Mouse (Mus musculus) cortical plate, adult 2 months (tissue): Measurements from ENCODE around the gene Gm10310. TPM values are rescaled to one million over a fixed set of nuclear protein-coding genes. Genes with fewer than 3 reads are reported as not detected.
"Not testable (repeated sequence)": the region's sequence is repeated elsewhere in the genome, so short reads cannot be mapped to it uniquely, and the experiment has no call there.

Experiments used
- H3K27ac ChIP-seq: fragments of 200-500 bp; 2 replicates; pipeline ENCODE4 v1.5.1; 2012; ENCODE audit warnings: low read length, control low read depth, inconsistent platforms; ENCODE audit not compliant: insufficient read depth
- H3K4me1 ChIP-seq: fragments of 200-500 bp; 2 replicates; pipeline ENCODE4 v1.6.1; 2011; ENCODE audit warnings: low read length; ENCODE audit not compliant: control insufficient read depth, insufficient read depth
- H3K4me3 ChIP-seq: fragments of 200-500 bp; 2 replicates; pipeline ENCODE4 v1.5.1; 2011; ENCODE audit warnings: mild to moderate bottlenecking, low read length, control low read depth; ENCODE audit not compliant: insufficient read depth
- CTCF ChIP-seq: fragments of 200-500 bp; IDR thresholded peaks from 2 replicates; pipeline ENCODE4 v1.5.1; 2011; ENCODE audit warnings: mild to moderate bottlenecking, control low read depth, low read length; ENCODE audit not compliant: insufficient read depth; ENCODE audit errors: extremely low read depth
- POLR2A ChIP-seq: fragments of 200-500 bp; IDR thresholded peaks from 2 replicates; pipeline ENCODE4 v1.6.1; 2011; ENCODE audit warnings: mild to moderate bottlenecking, low read length, control low read depth; ENCODE audit not compliant: insufficient read depth; ENCODE audit errors: extremely low read depth
- polyA plus RNA-seq: library from polyadenylated mRNA; depleted of rRNA; stranded (reverse); fragments of >200 nt; gene quantifications from 2 replicates; pipeline ENCODE4 v1.2.3, GENCODE M21; 2012; rRNA removed

Gm10310 gene
- polyA plus RNA-seq, result not detected in 2 replicates

- not testable (repeated sequence) for H3K27ac ChIP-seq, H3K4me1 ChIP-seq, H3K4me3 ChIP-seq
These were observed at the start of gene Gm10310 for GRCm38 (mm10) chr10:129984962-129985361. TSS of gene Gm10310 (minus strand) at chr10:129985062.

DNA sequence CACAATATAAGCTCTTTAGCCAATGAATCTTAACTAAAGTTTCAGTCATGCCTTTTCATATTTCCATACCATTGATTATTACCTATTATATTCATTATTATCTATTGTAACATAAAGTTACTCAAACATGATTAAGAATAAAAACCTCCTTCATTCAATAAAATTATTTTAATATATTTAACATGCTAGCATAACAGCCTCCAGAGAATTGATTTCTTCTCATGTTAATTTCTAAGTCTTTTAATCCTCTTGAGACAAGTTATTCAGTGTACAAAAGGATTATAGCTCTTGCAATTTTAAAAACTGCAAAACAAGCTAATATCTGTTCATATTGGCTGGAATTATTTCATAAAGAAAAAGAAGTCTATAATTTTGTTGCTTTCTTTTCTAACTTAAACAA is 45.2 kb upstream of the Gm10310 start, which contains the start of gene Olfr821:
Olfr821 (plus strand) TSS at position 301 of the 400 bp plus-strand sequence.
- no peak within 1 kb of the TSS for H3K27ac ChIP-seq
- H3K4me3 ChIP-seq, result no peak within 1 kb of the TSS
- TF ChIP-seq CTCF, result no peak
- no peaks in the 10 kb centered on the region for H3K4me1 ChIP-seq

DNA sequence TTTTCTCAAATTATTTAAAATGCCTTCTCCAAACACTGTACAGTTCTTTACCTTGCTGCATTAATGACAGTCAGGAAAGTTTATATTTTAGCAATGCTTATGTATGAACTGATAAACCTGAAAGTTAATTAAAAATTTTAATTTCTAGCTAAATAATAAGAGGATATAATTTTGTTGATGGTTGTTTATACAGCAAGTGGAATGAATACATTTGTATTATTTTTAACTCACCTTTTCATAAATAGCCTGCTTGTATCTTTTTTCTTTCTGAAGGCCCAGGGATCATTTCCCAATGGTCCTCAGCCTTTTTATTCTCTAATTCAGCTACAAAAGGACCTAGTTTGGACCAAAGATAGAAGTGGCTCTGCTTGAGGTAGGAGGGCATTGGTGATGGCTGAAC is 27.5 kb upstream of the Gm10310 start, which contains the start of gene Olfr820:
Olfr820 (plus strand) TSS at position 301 of the 400 bp plus-strand sequence.
- Histone ChIP-seq H3K4me3 (no peak within 1 kb of the TSS), H3K4me1 (no peaks in the 10 kb centered on the region), H3K27ac (no peak within 1 kb of the TSS)
- no peak for TF ChIP-seq CTCF
- TF ChIP-seq POLR2A, result no peak

DNA sequence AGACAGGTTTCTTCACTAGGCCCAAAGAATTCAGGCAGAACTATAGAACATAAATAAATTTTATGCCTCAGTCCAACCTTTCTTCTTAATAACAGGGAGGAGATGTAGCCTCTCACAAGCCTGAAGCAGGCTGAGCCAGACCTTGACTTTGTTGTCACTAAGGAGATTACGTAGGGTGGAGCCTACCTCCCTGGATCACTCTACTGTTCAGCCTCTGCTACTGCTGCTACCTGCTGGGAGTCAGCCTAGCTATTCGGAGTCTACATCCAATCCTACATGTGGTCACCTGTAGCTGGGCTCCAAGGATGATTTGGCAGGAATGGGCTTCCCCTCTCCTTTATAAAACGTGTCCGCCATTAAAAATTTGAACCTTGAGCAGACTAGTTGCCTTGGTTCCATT is 20.5 kb upstream of the Gm10310 start:
- not testable (repeated sequence) for H3K27ac ChIP-seq, H3K4me1 ChIP-seq, H3K4me3 ChIP-seq

- not testable (repeated sequence) for H3K4me1 ChIP-seq, H3K27ac ChIP-seq, H3K4me3 ChIP-seq
These were observed 19.2 kb upstream of the Gm10310 start for GRCm38 (mm10) chr10:130004104-130004503.

DNA sequence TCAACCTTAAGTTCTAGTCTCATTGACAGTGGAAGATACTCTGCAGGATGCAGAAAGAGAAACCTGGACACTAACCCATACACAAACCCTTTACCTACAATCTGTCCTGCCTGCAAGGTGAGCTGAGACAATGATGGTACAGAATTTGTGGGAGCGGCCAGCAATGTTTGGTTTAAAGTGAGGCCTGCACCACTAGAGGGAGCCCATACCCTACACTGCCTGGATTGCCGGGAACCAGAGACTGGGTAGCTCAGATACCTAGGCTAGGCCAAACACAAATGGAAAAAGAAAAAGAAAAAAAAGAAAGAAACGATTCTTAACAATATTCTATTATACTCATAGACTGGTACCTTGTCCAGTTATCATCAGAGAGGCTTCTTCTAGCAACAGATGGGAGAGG is 3.0 kb downstream of the Gm10310 start:
- not testable (repeated sequence) for H3K27ac ChIP-seq, H3K4me3 ChIP-seq

GRCm38 (mm10) chr10:129976040-129976439 is 8.8 kb downstream of the Gm10310 start, which contains the start of gene Olfr247:
TSS of gene Olfr247 (minus strand) at chr10:129976140.
- not testable (repeated sequence) for H3K4me1 ChIP-seq, H3K27ac ChIP-seq, H3K4me3 ChIP-seq

More for the DNA sequence above, 3.0 kb downstream of the Gm10310 start:
- not testable (repeated sequence) for H3K4me1 ChIP-seq

- not testable (repeated sequence) for H3K27ac ChIP-seq, H3K4me1 ChIP-seq, H3K4me3 ChIP-seq
These were observed 11.9 kb downstream of the Gm10310 start for GRCm38 (mm10) chr10:129972994-129973393.

GRCm38 (mm10) chr10:129967166-129967565 is 17.7 kb downstream of the Gm10310 start, which contains the start of gene Olfr819:
TSS of gene Olfr819 (minus strand) at chr10:129967266.
- not testable (repeated sequence) for H3K4me3 ChIP-seq, H3K27ac ChIP-seq, H3K4me1 ChIP-seq

- H3K4me1 ChIP-seq, H3K27ac ChIP-seq, H3K4me3 ChIP-seq: not testable (repeated sequence)
These were observed 18.6 kb downstream of the Gm10310 start for GRCm38 (mm10) chr10:129966232-129966631.

DNA sequence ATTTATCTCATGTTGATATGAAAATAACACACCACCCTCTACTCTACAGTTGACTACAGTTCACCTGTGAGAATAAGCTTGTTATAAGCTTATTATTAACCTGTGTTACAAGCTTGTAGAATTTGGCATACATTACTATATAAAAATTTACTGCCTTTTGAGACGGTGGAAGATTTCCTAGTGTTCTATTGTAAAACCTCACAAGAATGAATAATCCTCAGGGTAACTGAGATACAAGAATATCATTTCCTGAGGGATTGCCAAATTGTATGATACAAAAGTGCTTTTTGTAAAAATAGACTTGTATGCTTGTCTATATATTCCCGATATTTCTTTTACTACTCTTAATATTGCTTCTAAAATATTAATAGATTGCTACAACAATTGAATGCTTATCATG is 35.9 kb downstream of the Gm10310 start, which contains the start of gene Olfr818:
Olfr818 (minus strand) TSS at position 101 of the 400 bp plus-strand sequence.
- Histone ChIP-seq H3K4me3 (no peak within 1 kb of the TSS), H3K4me1 (no peaks in the 10 kb centered on the region), H3K27ac (no peak within 1 kb of the TSS)
- TF ChIP-seq POLR2A, result no peak
- TF ChIP-seq CTCF, result no peak

Other genes with a start within 250 kb of the Gm10310 start
- not detected in 2 replicates for gene Olfr806, start 243.1 kb downstream of the Gm10310 start, polyA plus RNA-seq
- not detected in 2 replicates for gene Olfr807, start 227.3 kb downstream of the Gm10310 start, polyA plus RNA-seq
- not detected in 2 replicates for gene Olfr808, start 219.6 kb downstream of the Gm10310 start, polyA plus RNA-seq
- gene Olfr809, start 210.4 kb downstream of the Gm10310 start, polyA plus RNA-seq, result not detected in 2 replicates
- not detected in 2 replicates for gene Olfr810, start 190.1 kb downstream of the Gm10310 start, polyA plus RNA-seq
- gene Olfr811, start 180.7 kb downstream of the Gm10310 start, polyA plus RNA-seq, result not detected in 2 replicates
- gene Olfr812, start 139.0 kb downstream of the Gm10310 start, polyA plus RNA-seq, result not detected in 2 replicates
- not detected in 2 replicates for gene Olfr813, start 129.7 kb downstream of the Gm10310 start, polyA plus RNA-seq
- gene Olfr814, start 105.2 kb downstream of the Gm10310 start, polyA plus RNA-seq, result not detected in 2 replicates
- not detected in 2 replicates for gene Olfr815, start 79.2 kb downstream of the Gm10310 start, polyA plus RNA-seq
- not detected in 2 replicates for gene Olfr816, start 69.5 kb downstream of the Gm10310 start, polyA plus RNA-seq
- not detected in 2 replicates for gene Olfr818, start 36.0 kb downstream of the Gm10310 start, polyA plus RNA-seq
- not detected in 2 replicates for gene Olfr819, start 17.8 kb downstream of the Gm10310 start, polyA plus RNA-seq
- not detected in 2 replicates for gene Olfr247, start 8.9 kb downstream of the Gm10310 start, polyA plus RNA-seq
- gene Olfr820, start 27.6 kb upstream of the Gm10310 start, polyA plus RNA-seq, result not detected in 2 replicates
- not detected in 2 replicates for gene Olfr821, start 45.3 kb upstream of the Gm10310 start, polyA plus RNA-seq
- gene Olfr822, start 86.1 kb upstream of the Gm10310 start, polyA plus RNA-seq, result not detected in 2 replicates
- not detected in 2 replicates for gene Olfr823, start 130.3 kb upstream of the Gm10310 start, polyA plus RNA-seq
- gene Olfr824, start 144.9 kb upstream of the Gm10310 start, polyA plus RNA-seq, result not detected in 2 replicates
- not detected in 2 replicates for gene Olfr825, start 181.7 kb upstream of the Gm10310 start, polyA plus RNA-seq
- not detected in 2 replicates for gene Olfr826, start 199.1 kb upstream of the Gm10310 start, polyA plus RNA-seq
- gene Olfr827, start 229.3 kb upstream of the Gm10310 start, polyA plus RNA-seq, result not detected in 2 replicates